Mouse (Mus musculus) frontal cortex, postnatal 25 days (tissue): ENCODE measurements around the gene Cgnl1.

Experiments used
- DNase-seq, 2 experiments: peaks; one replicate each; pipeline ENCODE4 v3.0.0; 2022; ENCODE audit warnings: low spot score in 2 of 2

Gene Cgnl1

GRCm38 (mm10) chr9:71672495-71672894, 98.9 kb downstream of the Cgnl1 start:
- no peak for DNase-seq

- DNase-seq: no peak
Observed at GRCm38 (mm10) chr9:71670677-71671076, 100.7 kb downstream of the Cgnl1 start.

- no peak for DNase-seq
Observed at GRCm38 (mm10) chr9:71667616-71668015, 103.8 kb downstream of the Cgnl1 start.

GRCm38 (mm10) chr9:71666432-71666831, 105.0 kb downstream of the Cgnl1 start:
- no peak for DNase-seq

GRCm38 (mm10) chr9:71665493-71665892, 105.9 kb downstream of the Cgnl1 start:
- no peak for DNase-seq

GRCm38 (mm10) chr9:71664855-71665254, 106.5 kb downstream of the Cgnl1 start:
- DNase-seq: no peak

- no peak for DNase-seq
Observed at GRCm38 (mm10) chr9:71663421-71664217, 107.8 kb downstream of the Cgnl1 start.

GRCm38 (mm10) chr9:71660540-71660939, 110.9 kb downstream of the Cgnl1 start:
- DNase-seq: no peak

GRCm38 (mm10) chr9:71659681-71660080, 111.7 kb downstream of the Cgnl1 start:
- no peak for DNase-seq

- no peak for DNase-seq
Observed at GRCm38 (mm10) chr9:71657199-71657598, 114.2 kb downstream of the Cgnl1 start.

GRCm38 (mm10) chr9:71654861-71655260, 116.5 kb downstream of the Cgnl1 start:
- no peak for DNase-seq

- peak; percentile 57 to 68 for DNase-seq
Observed at GRCm38 (mm10) chr9:71646115-71646514, 125.3 kb downstream of the Cgnl1 start.

- DNase-seq: no peak
Observed at GRCm38 (mm10) chr9:71643611-71644010, 127.8 kb downstream of the Cgnl1 start.

GRCm38 (mm10) chr9:71642270-71642669, 129.1 kb downstream of the Cgnl1 start:
- DNase-seq: no peak

GRCm38 (mm10) chr9:71640361-71640927, 131.0 kb downstream of the Cgnl1 start:
- no peak for DNase-seq

GRCm38 (mm10) chr9:71638198-71638597, 133.2 kb downstream of the Cgnl1 start:
- DNase-seq: no peak

GRCm38 (mm10) chr9:71636854-71637253, 134.5 kb downstream of the Cgnl1 start:
- DNase-seq: peak in 1 of 2 experiments; percentile 7

- no peak for DNase-seq
Observed at GRCm38 (mm10) chr9:71635627-71636026, 135.8 kb downstream of the Cgnl1 start.

- no peak for DNase-seq
Observed at GRCm38 (mm10) chr9:71634916-71635315, 136.5 kb downstream of the Cgnl1 start.

GRCm38 (mm10) chr9:71628921-71629320, 142.5 kb downstream of the Cgnl1 start:
- DNase-seq: no peak

- DNase-seq: no peak
Observed at GRCm38 (mm10) chr9:71628286-71628685, 143.1 kb downstream of the Cgnl1 start.

GRCm38 (mm10) chr9:71625961-71626360, 145.4 kb downstream of the Cgnl1 start:
- DNase-seq: no peak

- DNase-seq: peak; percentile 34 to 43
Observed at GRCm38 (mm10) chr9:71624793-71625495, 146.5 kb downstream of the Cgnl1 start.
